Comparison of ENCODE assay signal across 21 mouse cellular contexts in the genomic region with DNA sequence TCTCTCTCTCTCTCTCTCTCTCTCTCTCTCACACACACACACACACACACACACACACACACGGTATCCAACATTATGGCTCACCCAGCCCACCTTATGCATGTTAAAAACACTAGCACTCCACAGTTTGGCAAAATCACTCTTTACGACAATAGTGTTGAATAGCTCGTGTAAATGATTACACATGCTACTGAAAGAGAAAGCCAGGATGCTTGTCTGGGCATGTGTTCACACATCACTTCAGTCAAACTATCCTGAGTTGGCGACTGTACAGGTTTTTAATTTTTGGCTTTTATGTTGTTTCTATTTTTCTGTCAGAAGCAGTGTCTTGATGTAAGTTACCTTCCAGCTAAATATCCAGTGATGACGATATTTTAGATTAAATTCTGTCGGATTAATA.
"Had no signal": no experiment of that assay in that cellular context is flagged by ENCODE, and none has a peak within 500 bp of the region (broad histone marks: within the 10 kb centered on the region; RNA-seq: fewer than 3 reads in every experiment).

No protein-coding gene starts in this region.

- H3K4me3 ChIP-seq: liver, embryonic 13.5 days; liver, embryonic 15.5 days; lung, embryonic 15.5 days; midbrain, embryonic 10.5 days; midbrain, embryonic 13.5 days; myocyte; neural tube, embryonic 13.5 days; neural tube, embryonic 15.5 days had no signal

- ATAC-seq: liver, postnatal 0 days; lung, postnatal 0 days; midbrain, embryonic 13.5 days; midbrain, embryonic 16.5 days had no signal

- H3K36me3 ChIP-seq: liver, embryonic 13.5 days; liver, embryonic 15.5 days; lung, embryonic 15.5 days; midbrain, embryonic 10.5 days; midbrain, embryonic 13.5 days; neural tube, embryonic 13.5 days; neural tube, embryonic 15.5 days had no signal

- DNase-seq: liver, embryonic 13.5 days; liver, postnatal 0 days; lung, adult 2 months; lung, postnatal 14 days; lung, postnatal 4 days; retina, postnatal 1 day; right cerebral cortex, adult 18-20 months; right cerebral cortex, postnatal 25 days; right cerebral cortex, postnatal 4 days; spleen, adult 18-20 months; thymus, adult 18-20 months; thymus, postnatal 14 days had no signal

- H3K27ac ChIP-seq: liver, embryonic 13.5 days; liver, embryonic 15.5 days; lung, embryonic 15.5 days; midbrain, embryonic 10.5 days; midbrain, embryonic 13.5 days; neural tube, embryonic 13.5 days; neural tube, embryonic 15.5 days had no signal

- H3K4me1 ChIP-seq: liver, embryonic 13.5 days; liver, embryonic 15.5 days; lung, embryonic 15.5 days; midbrain, embryonic 13.5 days; neural tube, embryonic 13.5 days; neural tube, embryonic 15.5 days had no signal

- H3K27me3 ChIP-seq: liver, embryonic 13.5 days; liver, embryonic 15.5 days; lung, embryonic 15.5 days; midbrain, embryonic 13.5 days; neural tube, embryonic 13.5 days; neural tube, embryonic 15.5 days had no signal

- H3K4me2 ChIP-seq: liver, embryonic 13.5 days; liver, embryonic 15.5 days; lung, embryonic 15.5 days; midbrain, embryonic 13.5 days; neural tube, embryonic 13.5 days; neural tube, embryonic 15.5 days had no signal

- H3K9me3 ChIP-seq: liver, embryonic 13.5 days; liver, embryonic 15.5 days; lung, embryonic 15.5 days; midbrain, embryonic 10.5 days; neural tube, embryonic 13.5 days had no signal

- H3K9ac ChIP-seq: liver, embryonic 13.5 days; liver, embryonic 15.5 days; liver, postnatal 0 days; lung, embryonic 15.5 days; midbrain, embryonic 13.5 days; neural tube, embryonic 13.5 days; neural tube, embryonic 15.5 days had no signal
